Mouse (Mus musculus): Measurements from ENCODE around the gene Rassf4. TPM values are rescaled to one million over a fixed set of nuclear protein-coding genes. Genes with fewer than 3 reads are reported as not detected.

The Rassf4 gene
- total and polyA plus RNA-seq, 3 experiments, result 0.08 TPM; not detected in 1

DNA sequence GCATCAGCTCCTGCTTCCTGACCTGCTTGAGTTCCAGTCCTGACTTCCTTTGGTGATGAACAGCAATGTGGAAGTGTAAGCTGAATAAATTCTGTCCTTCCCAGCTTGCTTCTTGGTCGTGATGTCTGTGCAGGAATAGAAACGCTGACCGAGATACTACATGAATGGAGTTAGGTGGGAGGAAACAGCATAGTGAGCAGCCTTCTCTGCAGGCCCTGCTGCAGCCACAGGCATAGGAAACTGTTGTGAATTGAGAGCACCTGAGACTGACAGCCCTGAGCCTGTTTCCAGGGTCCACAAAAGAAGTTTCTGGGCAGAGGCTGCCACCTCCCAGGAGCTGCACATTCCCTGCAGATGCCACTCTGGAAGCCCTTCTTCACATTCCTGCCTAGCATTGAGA, 40.2 kb upstream of the Rassf4 start:
- no peaks in the 10 kb centered on the region for H3K36me3 ChIP-seq (ENCODE audit: control insufficient read depth in 1 of 2, insufficient read depth in 2 of 2, low read length in 2 of 2)
- TF ChIP-seq HCFC1 (IDR thresholded peaks at IDR 0.05; ENCODE audit: low read depth, low read length), result no peak
- TF ChIP-seq POLR2A (IDR thresholded peaks at IDR 0.05; ENCODE audit: control insufficient read depth in 1 of 2, insufficient read depth in 1 of 2, low read depth in 1 of 2, low read length in 2 of 2, poor library complexity in 1 of 2), result no peak
- no peak for TF ChIP-seq ETS1 (IDR thresholded peaks at IDR 0.05; ENCODE audit: low read depth, low read length)
- no peak for TF ChIP-seq MYB (IDR thresholded peaks at IDR 0.05; ENCODE audit: low read depth, low read length)
- no peak for TF ChIP-seq MAX (IDR thresholded peaks at IDR 0.05; ENCODE audit: low read length)
- no peak for TF ChIP-seq MEF2A (IDR thresholded peaks at IDR 0.05; ENCODE audit: extremely low read depth, insufficient replicate concordance, low read depth, low read length, poor library complexity, severe bottlenecking)
- no peak for TF ChIP-seq NELFE (IDR thresholded peaks at IDR 0.05; ENCODE audit: low read depth, low read length)
- no peak for TF ChIP-seq GABPA (IDR thresholded peaks at IDR 0.05; ENCODE audit: low read depth, low read length)
- no peak for TF ChIP-seq EP300 (IDR thresholded peaks at IDR 0.05; ENCODE audit: low read depth in 1 of 2, low read length in 2 of 2)
- TF ChIP-seq SMC3 (IDR thresholded peaks at IDR 0.05; ENCODE audit: low read depth, low read length), result no peak
- TF ChIP-seq MAFK (IDR thresholded peaks at IDR 0.05; ENCODE audit: borderline replicate concordance, low read depth, low read length), result no peak
- no peak for TF ChIP-seq ZKSCAN1 (IDR thresholded peaks at IDR 0.05; ENCODE audit: low read depth, low read length)
- no peak for TF ChIP-seq USF2 (IDR thresholded peaks at IDR 0.05; ENCODE audit: borderline replicate concordance in 1 of 2, insufficient read depth in 1 of 2, low read depth in 1 of 2, low read length in 2 of 2)
- no peak for TF ChIP-seq E2F4 (IDR thresholded peaks at IDR 0.05; ENCODE audit: borderline replicate concordance, low read depth, low read length)
- no peak overlapping the region for H3K4me3 ChIP-seq (ENCODE audit: control insufficient read depth in 1 of 2, insufficient read depth in 1 of 2, low read depth in 2 of 2, low read length in 2 of 2)
- DNase-seq (ENCODE audit: low read depth, low spot score), result no peak
- no peaks in the 10 kb centered on the region for H3K9me3 ChIP-seq (replicated peaks; ENCODE audit: insufficient read depth, low read length)
- H3K79me2 ChIP-seq (ENCODE audit: control insufficient read depth, insufficient read depth, low read length, poor library complexity), result no peaks in the 10 kb centered on the region
- no peak overlapping the region for H3K9ac ChIP-seq (ENCODE audit: control insufficient read depth, low read depth, low read length, poor library complexity, severe bottlenecking)
- no peaks in the 10 kb centered on the region for H3K27me3 ChIP-seq (ENCODE audit: control insufficient read depth in 1 of 2, insufficient read depth in 2 of 2, low read length in 2 of 2)
- no peaks in the 10 kb centered on the region for H3K4me1 ChIP-seq (ENCODE audit: control insufficient read depth in 1 of 2, insufficient read depth in 2 of 2, low read length in 2 of 2)
- no peak overlapping the region for H3K27ac ChIP-seq (ENCODE audit: control insufficient read depth, low read depth, low read length)

DNA sequence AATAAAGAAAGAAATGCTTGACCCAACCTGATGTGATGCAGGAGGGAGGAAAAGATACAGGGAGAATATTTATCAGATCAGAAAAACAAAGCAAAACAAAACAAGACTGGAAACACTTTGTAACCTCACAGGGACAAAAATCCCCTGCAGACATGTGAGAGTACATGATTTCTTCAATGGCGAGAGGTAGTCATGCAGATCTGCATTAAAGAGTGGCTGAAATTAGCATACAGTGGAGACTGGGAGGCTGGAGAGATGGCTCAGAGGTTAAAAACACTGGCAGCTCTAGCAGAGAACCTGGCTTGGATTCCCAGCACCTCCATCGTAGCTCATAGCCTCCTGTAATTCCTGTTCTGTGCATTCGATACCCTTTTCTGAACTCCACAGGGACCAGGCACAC, 38.8 kb upstream of the Rassf4 start:
- no peaks in the 10 kb centered on the region for H3K4me1 ChIP-seq (ENCODE audit: control insufficient read depth in 1 of 2, insufficient read depth in 2 of 2, low read length in 2 of 2)
- H3K79me2 ChIP-seq (ENCODE audit: control insufficient read depth, insufficient read depth, low read length, poor library complexity), result no peaks in the 10 kb centered on the region
- no peaks in the 10 kb centered on the region for H3K27me3 ChIP-seq (ENCODE audit: control insufficient read depth in 1 of 2, insufficient read depth in 2 of 2, low read length in 2 of 2)
- H3K9ac ChIP-seq (ENCODE audit: control insufficient read depth, low read depth, low read length, poor library complexity, severe bottlenecking), result no peak overlapping the region
- H3K36me3 ChIP-seq (ENCODE audit: control insufficient read depth in 1 of 2, insufficient read depth in 2 of 2, low read length in 2 of 2), result no peaks in the 10 kb centered on the region
- DNase-seq (ENCODE audit: low read depth, low spot score), result no peak
- no peaks in the 10 kb centered on the region for H3K9me3 ChIP-seq (replicated peaks; ENCODE audit: insufficient read depth, low read length)
- no peak overlapping the region for H3K27ac ChIP-seq (ENCODE audit: control insufficient read depth, low read depth, low read length)
- H3K4me3 ChIP-seq (ENCODE audit: control insufficient read depth in 1 of 2, insufficient read depth in 1 of 2, low read depth in 2 of 2, low read length in 2 of 2), result no peak overlapping the region
- TF ChIP-seq HCFC1 (IDR thresholded peaks at IDR 0.05; ENCODE audit: low read depth, low read length), result no peak
- TF ChIP-seq POLR2A (IDR thresholded peaks at IDR 0.05; ENCODE audit: control insufficient read depth in 1 of 2, insufficient read depth in 1 of 2, low read depth in 1 of 2, low read length in 2 of 2, poor library complexity in 1 of 2), result no peak
- no peak for TF ChIP-seq ELF1 (IDR thresholded peaks at IDR 0.05; ENCODE audit: low read depth, low read length)
- TF ChIP-seq MYC (IDR thresholded peaks at IDR 0.05; ENCODE audit: low read depth, low read length), result no peak
- TF ChIP-seq POLR2AphosphoS2 (IDR thresholded peaks at IDR 0.05; ENCODE audit: low read length), result no peak
- no peak for TF ChIP-seq ZKSCAN1 (IDR thresholded peaks at IDR 0.05; ENCODE audit: low read depth, low read length)
- no peak for TF ChIP-seq ZC3H11A (IDR thresholded peaks at IDR 0.05; ENCODE audit: low read depth, low read length)
- TF ChIP-seq GABPA (IDR thresholded peaks at IDR 0.05; ENCODE audit: low read depth, low read length), result no peak
- TF ChIP-seq GATA1 (IDR thresholded peaks at IDR 0.05; ENCODE audit: low read depth, low read length), result no peak
- TF ChIP-seq BHLHE40 (IDR thresholded peaks at IDR 0.05; ENCODE audit: borderline replicate concordance, low read depth, low read length), result no peak
- no peak for TF ChIP-seq ETS1 (IDR thresholded peaks at IDR 0.05; ENCODE audit: low read depth, low read length)
- no peak for TF ChIP-seq TAL1 (IDR thresholded peaks at IDR 0.05; ENCODE audit: low read length)
- TF ChIP-seq TBP (IDR thresholded peaks at IDR 0.05; ENCODE audit: low read depth, low read length), result no peak
- TF ChIP-seq RCOR1 (IDR thresholded peaks at IDR 0.05; ENCODE audit: low read depth, low read length), result no peak
- no peak for TF ChIP-seq E2F4 (IDR thresholded peaks at IDR 0.05; ENCODE audit: borderline replicate concordance, low read depth, low read length)
- no peak for TF ChIP-seq CHD2 (IDR thresholded peaks at IDR 0.05; ENCODE audit: low read length)
- no peak for TF ChIP-seq POLR2AphosphoS5 (IDR thresholded peaks at IDR 0.05; ENCODE audit: borderline replicate concordance, low read depth, low read length)
- TF ChIP-seq MAX (IDR thresholded peaks at IDR 0.05; ENCODE audit: low read length), result no peak
- no peak for TF ChIP-seq RAD21 (IDR thresholded peaks at IDR 0.05; ENCODE audit: low read depth, low read length)
- no peak for TF ChIP-seq SMC3 (IDR thresholded peaks at IDR 0.05; ENCODE audit: low read depth, low read length)

Data from MEL (cell line).